Mouse (Mus musculus) C2C12 (cell line): ENCODE results near the gene Txn1. TPM values are rescaled to one million over a fixed set of nuclear protein-coding genes. Genes with fewer than 3 reads are reported as not detected.

Experiments
- H3K27me3 ChIP-seq: one replicate; pipeline ENCODE4 v1.6.1; 2011; ENCODE audit not compliant: control insufficient read depth, insufficient read depth, insufficient read length
- H3K36me3 ChIP-seq: one replicate; pipeline ENCODE4 v1.6.1; 2011; ENCODE audit not compliant: control insufficient read depth, insufficient read depth
- H3K4me3 ChIP-seq: one replicate; pipeline ENCODE4 v1.5.1; 2011; ENCODE audit warnings: mild to moderate bottlenecking, control low read depth; ENCODE audit not compliant: poor library complexity, insufficient read depth, severe bottlenecking
- H3K79me2 ChIP-seq: one replicate; pipeline ENCODE4 v1.6.1; 2011; ENCODE audit not compliant: control insufficient read depth, insufficient read depth
- H3K79me3 ChIP-seq: one replicate; pipeline ENCODE4 v1.6.1; 2011; ENCODE audit warnings: low read depth, control low read depth
- H3ac ChIP-seq: one replicate; pipeline ENCODE3; 2011; ENCODE audit warnings: low read depth; ENCODE audit not compliant: control insufficient read depth, insufficient read length
- CEBPB ChIP-seq: IDR thresholded peaks from one replicate; pipeline ENCODE4 v1.6.1; 2011; ENCODE audit warnings: low read depth, mild to moderate bottlenecking, control low read depth, moderate library complexity
- CTCF ChIP-seq: IDR thresholded peaks from one replicate; pipeline ENCODE4 v1.5.1; 2011; ENCODE audit not compliant: control insufficient read depth, insufficient read depth, insufficient read length
- FOSL1 ChIP-seq: IDR thresholded peaks from one replicate; pipeline ENCODE4 v1.8.0; 2011; ENCODE audit warnings: mild to moderate bottlenecking, low read length; ENCODE audit not compliant: poor library complexity, insufficient read depth, severe bottlenecking
- MAX ChIP-seq: IDR thresholded peaks from one replicate; pipeline ENCODE4 v1.6.1; 2011; ENCODE audit warnings: mild to moderate bottlenecking, control low read depth
- MYOD1 ChIP-seq: IDR thresholded peaks from one replicate; pipeline ENCODE4 v1.6.1; 2011; ENCODE audit warnings: low read depth; ENCODE audit not compliant: control insufficient read depth, insufficient read length
- MYOG ChIP-seq: IDR thresholded peaks from one replicate; pipeline ENCODE4 v1.6.1; 2011; ENCODE audit not compliant: control insufficient read depth, insufficient read length; ENCODE audit errors: extremely low read depth
- USF1 ChIP-seq: IDR thresholded peaks from one replicate; pipeline ENCODE4 v1.6.1; 2011; ENCODE audit warnings: low read depth, mild to moderate bottlenecking, control low read depth, moderate library complexity
- polyA plus RNA-seq: library from polyadenylated mRNA; unstranded; fragments of >200 nt; fragmentation: generic; extraction: Trizol; gene quantifications from one replicate; pipeline ENCODE4 v1.2.1, GENCODE M21; 2012; ENCODE audit warnings: missing spikeins

The Txn1 gene
- polyA plus RNA-seq, 1 experiment: 623 TPM

DNA sequence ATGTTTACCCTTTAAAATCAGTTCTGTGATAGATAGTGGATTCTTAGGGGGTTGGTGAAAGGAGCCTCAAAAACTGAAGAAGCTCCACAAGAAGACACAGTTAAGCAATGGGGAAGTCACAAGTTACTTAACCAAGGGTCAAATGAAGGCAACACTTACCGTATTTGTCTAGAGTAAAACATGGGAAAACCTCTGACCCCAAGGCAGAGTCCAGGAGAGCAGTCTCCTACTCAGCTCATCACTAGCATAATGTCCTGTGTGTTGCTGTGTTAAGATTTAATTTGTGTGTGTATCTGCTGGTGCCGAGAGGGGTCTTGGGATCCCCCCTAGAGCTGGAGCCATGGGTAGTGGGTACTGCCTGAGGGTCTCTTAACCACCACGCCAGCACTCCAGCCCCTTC, 3.8 kb downstream of the Txn1 start:
- Histone ChIP-seq H3K36me3 (peaks cover 73% of the 10 kb centered on the region), H3ac (no peak overlapping the region), H3K27me3 (no peaks in the 10 kb centered on the region), H3K79me2 (peaks cover 87% of the 10 kb centered on the region), H3K4me3 (no peak overlapping the region), H3K79me3 (peaks cover 73% of the 10 kb centered on the region)
- TF ChIP-seq CTCF (no peak), USF1 (no peak), FOSL1 (no peak), CEBPB (no peak), MYOG (no peak), MYOD1 (no peak), MAX (no peak)

DNA sequence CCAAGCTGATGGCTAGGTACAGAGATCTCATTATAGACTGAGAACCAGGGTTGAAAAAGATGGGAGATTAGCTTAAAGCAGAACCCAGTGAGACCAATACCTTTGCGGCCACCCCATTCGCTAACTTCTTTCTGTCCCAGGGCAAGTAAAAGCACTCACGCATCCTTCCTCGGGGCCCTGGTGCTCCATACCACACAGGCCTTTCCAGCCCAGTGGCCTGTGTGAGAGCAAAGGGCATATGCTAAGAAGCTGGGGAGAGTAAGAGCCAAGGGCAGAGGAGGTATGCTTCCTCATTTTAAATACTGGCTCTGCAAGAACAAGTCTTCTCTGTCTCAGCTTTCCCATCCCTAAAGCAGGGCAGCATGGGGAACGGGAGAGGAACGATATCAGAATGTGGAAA, 6.3 kb downstream of the Txn1 start:
- Histone ChIP-seq H3K4me3 (no peak overlapping the region), H3K79me3 (peaks cover 65% of the 10 kb centered on the region), H3K36me3 (peaks cover 93% of the 10 kb centered on the region), H3ac (no peak overlapping the region), H3K27me3 (no peaks in the 10 kb centered on the region), H3K79me2 (peaks cover 90% of the 10 kb centered on the region)
- no peak for TF ChIP-seq MYOG
- no peak for TF ChIP-seq MYOD1
- no peak for TF ChIP-seq FOSL1
- no peak for TF ChIP-seq CEBPB
- TF ChIP-seq CTCF: no peak
- TF ChIP-seq MAX: no peak
- TF ChIP-seq USF1: no peak

DNA sequence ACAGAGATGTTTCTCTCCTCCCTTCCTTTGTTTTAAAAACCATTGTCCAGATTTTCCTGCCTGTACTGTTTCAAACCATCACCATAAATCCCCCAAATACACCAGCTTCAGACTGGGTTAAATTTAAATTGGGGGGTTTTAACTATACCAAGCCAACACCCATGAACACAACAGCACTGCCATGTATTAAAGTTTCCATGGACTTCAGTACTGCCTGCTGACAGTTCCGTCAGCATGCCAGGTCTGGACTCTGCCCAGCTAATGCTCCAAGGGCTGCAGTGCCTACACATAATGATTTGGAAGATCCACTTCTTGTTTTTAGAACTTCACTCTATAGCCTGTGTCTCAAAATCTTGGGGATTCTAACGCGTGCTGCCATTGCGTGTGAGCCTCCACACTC, 8.7 kb downstream of the Txn1 start:
- Histone ChIP-seq H3K27me3 (no peaks in the 10 kb centered on the region), H3ac (no peak overlapping the region), H3K4me3 (no peak overlapping the region), H3K79me3 (peaks cover 41% of the 10 kb centered on the region), H3K79me2 (peaks cover 66% of the 10 kb centered on the region), H3K36me3 (peaks cover 99% of the 10 kb centered on the region)
- no peak for TF ChIP-seq MYOG
- TF ChIP-seq CEBPB: no peak
- no peak for TF ChIP-seq CTCF
- TF ChIP-seq FOSL1: no peak
- TF ChIP-seq MYOD1: no peak
- TF ChIP-seq MAX: no peak
- no peak for TF ChIP-seq USF1

DNA sequence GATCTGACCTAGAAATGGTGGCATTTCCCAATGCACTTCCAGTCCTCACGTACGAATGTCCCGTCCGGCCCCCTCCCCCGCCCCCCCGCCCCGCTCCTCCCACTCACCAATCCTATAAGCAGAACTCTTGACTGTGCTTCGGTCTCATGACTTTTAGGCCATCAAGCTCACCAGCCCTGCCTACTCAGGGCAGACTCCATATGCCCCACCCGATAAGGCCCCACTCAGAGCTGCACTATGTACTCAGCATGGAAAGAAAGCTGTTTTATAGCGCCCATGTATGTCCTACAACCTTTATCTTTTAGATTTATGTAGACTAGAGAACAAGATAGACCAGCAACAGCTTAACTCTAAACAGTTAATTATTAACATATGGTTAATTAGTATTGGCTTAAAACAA, 9.2 kb downstream of the Txn1 start:
- Histone ChIP-seq H3K79me3 (peaks cover 37% of the 10 kb centered on the region), H3K4me3 (no peak overlapping the region), H3K36me3 (peaks cover 99% of the 10 kb centered on the region), H3K27me3 (no peaks in the 10 kb centered on the region), H3ac (no peak overlapping the region), H3K79me2 (peaks cover 62% of the 10 kb centered on the region)
- TF ChIP-seq MYOG (no peak), CTCF (no peak), MYOD1 (no peak), USF1 (no peak), MAX (no peak), FOSL1 (no peak), CEBPB (no peak)

DNA sequence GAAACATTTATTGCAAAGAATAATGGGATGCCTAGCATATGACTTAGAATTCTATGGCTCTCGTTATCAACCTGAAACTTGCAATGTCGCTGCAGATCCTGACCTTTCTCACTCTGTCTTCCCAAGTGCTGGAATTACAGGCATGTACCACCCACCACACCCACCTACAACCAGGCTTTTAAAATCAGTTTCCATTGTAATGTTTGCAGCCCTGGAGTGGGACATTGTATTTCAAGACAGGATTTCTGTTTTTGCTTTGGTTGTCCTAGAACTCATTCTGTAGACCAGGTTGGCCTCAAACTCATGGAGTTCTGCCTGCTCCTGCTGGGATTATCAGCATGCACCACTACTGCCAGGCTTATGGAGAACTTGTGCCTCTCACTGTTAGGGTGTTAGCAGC, 13.3 kb downstream of the Txn1 start:
- Histone ChIP-seq H3K36me3 (peaks cover 57% of the 10 kb centered on the region), H3K27me3 (no peaks in the 10 kb centered on the region)
- TF ChIP-seq MYOG (no peak), MAX (no peak), CTCF (no peak), CEBPB (no peak), USF1 (no peak), MYOD1 (no peak), FOSL1 (no peak)

DNA sequence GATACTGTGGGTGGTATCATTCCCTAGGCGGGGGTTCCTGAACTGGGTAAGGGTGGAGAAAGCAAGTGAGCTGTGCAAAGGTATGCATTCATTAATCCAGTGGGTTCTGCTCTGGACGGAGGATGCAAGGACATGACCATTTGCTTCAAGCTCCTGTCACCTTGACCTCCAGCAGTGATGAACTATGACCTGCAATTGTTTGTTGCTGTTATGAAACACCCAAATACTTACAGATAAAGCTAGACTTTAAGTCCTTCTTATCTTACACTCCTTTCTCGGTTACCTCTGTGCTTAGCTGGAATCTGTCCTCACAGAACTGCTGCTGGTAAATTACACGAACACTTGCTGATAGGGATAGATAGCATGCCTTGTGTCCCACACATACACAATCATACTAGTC, 15.6 kb downstream of the Txn1 start:
- H3K4me3 ChIP-seq: no peak overlapping the region
- H3ac ChIP-seq: no peak overlapping the region
- TF ChIP-seq FOSL1 (no peak), MYOD1 (no peak), USF1 (no peak), MYOG (no peak), CTCF (no peak)
- H3K27me3 ChIP-seq: no peaks in the 10 kb centered on the region
- H3K79me2 ChIP-seq: peaks cover 3% of the 10 kb centered on the region
- H3K79me3 ChIP-seq: no peaks in the 10 kb centered on the region
- peaks cover 36% of the 10 kb centered on the region for H3K36me3 ChIP-seq

More for the DNA sequence above, 13.3 kb downstream of the Txn1 start:
- Histone ChIP-seq H3ac (no peak overlapping the region), H3K4me3 (no peak overlapping the region), H3K79me2 (peaks cover 21% of the 10 kb centered on the region), H3K79me3 (peaks cover 2% of the 10 kb centered on the region)
